Mouse (Mus musculus) heart, embryonic 10.5 days (tissue): ENCODE data around the gene Ydjc. TPM values are rescaled to one million over a fixed set of nuclear protein-coding genes. Genes with fewer than 3 reads are reported as not detected.

ENCODE experiments used
- DNase-seq: peaks from one replicate; pipeline ENCODE4 v3.0.0-alpha.2; 2017; ENCODE audit warnings: low spot score
- H3K27ac ChIP-seq: fragments of 300-500 bp; sonication (generic); 2 replicates; pipeline ENCODE4 v1.5.1; 2016; ENCODE audit warnings: mild to moderate bottlenecking
- H3K27me3 ChIP-seq: fragments of 300-500 bp; sonication (generic); 2 replicates; pipeline ENCODE4 v1.6.1; 2016; ENCODE audit warnings: mild to moderate bottlenecking; ENCODE audit not compliant: poor library complexity, insufficient read depth, severe bottlenecking
- H3K36me3 ChIP-seq: fragments of 300-500 bp; sonication (generic); 2 replicates; pipeline ENCODE4 v1.6.1; 2016; ENCODE audit warnings: mild to moderate bottlenecking, moderate library complexity
- H3K4me1 ChIP-seq: fragments of 300-500 bp; sonication (generic); 2 replicates; pipeline ENCODE4 v1.6.1; 2016; ENCODE audit warnings: mild to moderate bottlenecking
- H3K4me3 ChIP-seq: fragments of 300-500 bp; sonication (generic); 2 replicates; pipeline ENCODE4 v1.5.1; 2016; ENCODE audit warnings: mild to moderate bottlenecking, moderate library complexity
- H3K9me3 ChIP-seq: fragments of 300-500 bp; sonication (generic); 2 replicates; pipeline ENCODE4 v1.6.1; 2016; ENCODE audit warnings: mild to moderate bottlenecking, moderate library complexity
- WGBS: fragments of 180-500 bp; shearing (Covaris S2); methylation state at CpG from one replicate; pipeline ENCODE4 v1.1.7; 2016; 5-methylcytosine and 5-hydroxymethylcytosine counted together
- microRNA counts: library from miRNA; unstranded; fragments of <30 nt; microRNA quantifications from one replicate; lab custom pipeline; 2017
- microRNA-seq: library from miRNA; unstranded; fragments of <30 nt; microRNA quantifications from one replicate; pipeline ENCODE4, GENCODE M21; 2017
- polyA plus RNA-seq: library from polyadenylated mRNA; unstranded; fragments of >200 nt; fragmentation: Nextera tagmentation; extraction: Ambion mirVana; gene quantifications from 2 replicates; pipeline ENCODE4 v1.2.1, GENCODE M21; 2016

Ydjc gene
- polyA plus RNA-seq, 1 experiment from 2014 or later = 9.8 TPM

DNA sequence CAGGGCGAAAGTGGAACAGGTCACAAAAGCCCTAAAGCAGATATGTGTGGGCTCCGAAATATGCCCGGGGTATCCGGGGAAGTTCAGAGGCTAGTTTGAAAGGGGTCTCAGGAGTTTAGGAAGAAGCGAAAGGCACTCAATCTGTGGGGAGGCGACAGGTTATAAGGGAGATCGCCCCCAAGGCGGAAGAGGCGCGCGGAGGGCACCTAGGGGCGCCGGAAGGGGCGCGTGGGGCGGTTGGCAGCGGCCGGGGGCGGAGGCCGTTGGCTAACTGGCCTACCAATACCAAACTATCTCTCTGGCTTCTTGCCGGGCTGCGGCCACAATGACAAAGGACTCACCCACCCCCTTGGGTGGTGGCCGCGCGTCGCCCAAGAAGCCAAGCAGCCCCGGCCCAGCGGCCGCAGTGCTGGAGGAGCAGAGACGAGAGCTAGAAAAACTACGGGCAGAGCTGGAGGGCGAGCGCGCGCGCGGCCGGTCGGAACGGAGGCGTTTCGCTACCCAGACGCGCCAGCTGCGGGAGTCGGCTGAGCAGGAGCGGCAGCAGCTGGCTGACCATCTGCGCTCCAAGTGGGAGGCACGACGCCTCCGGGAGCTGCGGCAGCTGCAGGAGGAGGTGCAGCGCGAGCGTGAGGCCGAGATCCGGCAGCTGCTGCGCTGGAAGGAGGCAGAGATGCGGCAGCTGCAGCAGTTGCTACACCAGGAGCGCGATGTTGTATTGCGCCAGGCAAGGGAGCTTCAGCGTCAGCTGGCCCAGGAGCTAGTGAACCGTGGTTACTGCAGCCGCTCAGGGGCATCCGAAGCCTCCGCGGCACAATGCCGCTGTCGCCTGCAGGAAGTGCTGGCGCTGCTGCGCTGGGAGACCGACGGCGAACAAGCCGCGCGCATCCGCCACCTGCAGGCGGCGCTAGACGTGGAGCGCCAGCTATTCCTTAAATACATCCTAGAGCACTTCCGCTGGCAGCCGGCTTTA is 64.3 kb downstream of the Ydjc start, which contains the start of gene Rimbp3:
Gene Rimbp3 (plus strand): TSS at position 215 of the 973 bp plus-strand sequence.
- H3K4me1 ChIP-seq = peaks cover 26% of the 10 kb centered on the region
- H3K9me3 ChIP-seq = no peaks in the 10 kb centered on the region
- H3K4me3 ChIP-seq = peak within 1 kb of the TSS; percentile 79
- peaks cover 48% of the 10 kb centered on the region for H3K27me3 ChIP-seq
- under 1% methylated on average over 85 of the region's 85 CpGs for WGBS
- H3K36me3 ChIP-seq = no peaks in the 10 kb centered on the region
- DNase-seq = peak; percentile 91
- H3K27ac ChIP-seq = peak within 1 kb of the TSS; percentile 81

DNA sequence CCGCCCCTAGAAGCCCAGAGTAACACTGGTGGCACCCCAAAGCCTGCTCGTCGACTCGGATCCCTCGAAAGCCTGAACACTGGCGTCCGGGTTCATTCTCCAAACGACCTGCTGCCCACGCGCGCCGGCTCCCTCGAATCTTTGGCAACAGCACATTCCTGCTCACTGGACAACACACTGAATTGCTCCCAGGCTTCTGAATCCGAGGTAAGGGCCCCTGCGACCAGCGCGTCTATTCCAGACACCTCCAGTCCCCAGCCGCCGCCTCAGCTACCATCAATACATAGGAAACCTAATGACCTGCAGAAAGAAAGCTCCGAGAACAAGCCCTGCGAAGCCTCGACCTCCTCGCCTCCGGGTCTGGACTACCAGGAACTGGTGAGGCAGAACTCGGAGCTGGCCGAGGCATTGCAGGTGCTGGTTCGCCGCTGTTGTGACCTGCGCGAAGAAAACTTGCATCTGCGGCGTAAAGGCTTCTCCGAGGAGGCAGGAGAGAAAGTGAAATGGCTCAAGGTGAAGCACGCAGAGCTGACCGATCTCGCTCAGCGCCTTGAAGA is 65.1 kb downstream of the Ydjc start:
- peaks cover 48% of the 10 kb centered on the region for H3K27me3 ChIP-seq
- H3K4me1 ChIP-seq = peaks cover 26% of the 10 kb centered on the region
- no peaks in the 10 kb centered on the region for H3K36me3 ChIP-seq
- DNase-seq = no peak
- H3K27ac ChIP-seq = peak overlapping the region; percentile 81
- peak overlapping the region; percentile 79 for H3K4me3 ChIP-seq
- H3K9me3 ChIP-seq = no peaks in the 10 kb centered on the region
- 3% methylated on average over 37 of the region's 37 CpGs for WGBS

MicroRNAs within 50 kb of the gene (microRNA counts, 519-probe panel; counts per million panel counts)
- microRNA mmu-miR-130b (lab: Ali Mortazavi, UCI) = 6,877 counts per million, percentile 74 among the panel's probes with 10 or more counts
- microRNA mmu-miR-301b (lab: Ali Mortazavi, UCI) = 3,956 counts per million, percentile 21 among the panel's probes with 10 or more counts

Small RNAs within 50 kb of the gene (microRNA-seq; reads per million reads assigned to microRNA genes)
- 5,171 reads per million, percentile 90 among the genes with 10 or more reads in this experiment for gene Mir130b
- gene Mir301b = 113 reads per million, percentile 52 among the genes with 10 or more reads in this experiment

Other genes starting within 250 kb of the Ydjc start
- gene Ppm1f, start 248.2 kb upstream of the Ydjc start, polyA plus RNA-seq = 29.2 and 41.0 TPM in 2 replicates
- gene Mapk1, start 161.2 kb upstream of the Ydjc start, polyA plus RNA-seq = 127 and 153 TPM in 2 replicates
- gene Ypel1, start 74.9 kb upstream of the Ydjc start, polyA plus RNA-seq = 16.6 and 27.6 TPM in 2 replicates
- gene Ppil2, start 33.4 kb upstream of the Ydjc start, polyA plus RNA-seq = 114 and 125 TPM in 2 replicates
- 56.0 and 84.9 TPM in 2 replicates for gene 2610318N02Rik, start 19.5 kb upstream of the Ydjc start, polyA plus RNA-seq
- 115 and 145 TPM in 2 replicates for gene Sdf2l1, start 12.2 kb upstream of the Ydjc start, polyA plus RNA-seq
- gene Ccdc116, start 2.6 kb downstream of the Ydjc start, polyA plus RNA-seq = 0.36 and 0.55 TPM in 2 replicates
- 341 and 377 TPM in 2 replicates for gene Ube2l3, start 58.0 kb downstream of the Ydjc start, polyA plus RNA-seq
- gene Rimbp3, start 64.0 kb downstream of the Ydjc start, polyA plus RNA-seq = 0.28 and 0.49 TPM in 2 replicates
- 8.6 and 10.6 TPM in 2 replicates for gene Hic2, start 89.0 kb downstream of the Ydjc start, polyA plus RNA-seq
- 7.3 and 7.7 TPM in 2 replicates for gene Tmem191c, start 131.5 kb downstream of the Ydjc start, polyA plus RNA-seq
- gene Serpind1, start 186.8 kb downstream of the Ydjc start, polyA plus RNA-seq = 1.3 and 20.4 TPM in 2 replicates